Mouse (Mus musculus): ENCODE measurements around the gene Vstm2l. TPM values are rescaled to one million over a fixed set of nuclear protein-coding genes. Genes with fewer than 3 reads are reported as not detected.

Gene Vstm2l
- 16.9 and 21.6 TPM in 2 replicates for polyA plus RNA-seq (2015; fragmentation: Nextera tagmentation; extraction: Ambion mirVana)

DNA sequence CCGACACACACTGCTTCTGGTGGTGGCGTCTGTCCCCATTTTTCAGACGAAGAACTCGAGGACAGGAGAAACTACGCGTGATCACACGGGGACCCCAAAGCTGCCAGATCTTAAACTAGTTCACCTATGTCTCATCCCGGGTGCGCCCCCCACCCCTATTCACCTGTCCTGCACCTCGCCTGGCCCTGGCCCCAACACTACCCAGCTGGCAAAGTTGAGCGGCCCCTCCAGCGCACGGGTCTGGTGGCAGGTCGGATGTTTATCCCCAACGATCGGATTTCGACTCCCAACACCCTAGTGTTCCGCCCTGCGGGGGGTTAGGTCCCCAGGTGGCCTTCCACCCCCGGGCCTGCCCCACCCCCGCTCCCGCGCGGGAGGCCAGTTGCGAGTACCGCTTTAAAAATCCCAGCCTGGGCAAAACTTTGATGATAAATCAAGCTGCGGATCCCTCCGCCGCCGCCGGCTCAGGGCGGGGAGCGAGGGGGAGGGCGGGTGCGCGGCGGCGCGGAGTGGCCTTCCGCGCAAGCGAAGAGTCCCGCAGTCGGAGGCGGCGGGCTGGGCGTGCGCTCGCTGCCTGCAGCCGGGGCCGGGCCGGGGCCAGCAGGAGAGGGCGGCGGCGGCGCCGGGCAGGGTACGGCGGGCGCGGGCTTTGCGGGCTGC, at the start of gene Vstm2l:
Vstm2l (plus strand) TSS at position 549 of the 660 bp plus-strand sequence.
- H3K9ac ChIP-seq: peak within 1 kb of the TSS; percentile 89
- H3K36me3 ChIP-seq: no peaks in the 10 kb centered on the region
- H3K4me1 ChIP-seq (replicated peaks): peaks cover 86% of the 10 kb centered on the region
- H3K9me3 ChIP-seq: no peaks in the 10 kb centered on the region
- ATAC-seq (ENCODE audit: low FRiP score): 0 out of 2 replicates have a peak, but pooled peaks have one; percentile 9
- peak within 1 kb of the TSS; percentile 69 for H3K4me3 ChIP-seq
- peak within 1 kb of the TSS; percentile 70 for H3K4me2 ChIP-seq
- 2% methylated on average over 55 of the region's 62 CpGs for WGBS
- H3K27ac ChIP-seq: peak within 1 kb of the TSS; percentile 90
- peaks cover 53% of the 10 kb centered on the region for H3K27me3 ChIP-seq

DNA sequence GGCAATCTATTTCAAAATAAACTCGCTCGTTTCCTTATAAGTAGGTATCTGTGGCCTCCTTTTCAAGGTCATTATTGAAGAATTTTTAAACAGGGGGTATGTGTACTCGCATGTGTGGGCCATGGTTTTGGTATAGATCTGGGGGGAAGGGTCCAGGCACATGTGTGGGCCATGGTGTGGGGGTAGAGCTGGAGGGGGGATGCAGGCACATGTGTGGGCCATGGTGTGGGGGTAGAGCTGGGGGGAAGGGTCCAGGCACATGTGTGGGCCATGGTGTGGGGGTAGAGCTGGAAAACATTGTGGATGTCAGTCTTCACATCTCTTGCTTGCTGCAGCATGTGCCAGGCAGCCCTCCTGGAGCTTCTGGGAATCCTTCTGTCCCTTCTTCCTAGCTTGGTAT, 47.3 kb upstream of the Vstm2l start:
- H3K9me3 ChIP-seq: no peaks in the 10 kb centered on the region
- no peak overlapping the region for H3K9ac ChIP-seq
- no peak overlapping the region for H3K4me3 ChIP-seq
- peaks cover 10% of the 10 kb centered on the region for H3K36me3 ChIP-seq
- peaks cover 4% of the 10 kb centered on the region; the same call in 1 of the 2 replicates for H3K4me1 ChIP-seq (replicated peaks)
- 91% methylated on average over 3 of the region's 3 CpGs for WGBS
- no peaks in the 10 kb centered on the region for H3K27me3 ChIP-seq
- peak overlapping the region; percentile 18 for H3K27ac ChIP-seq
- no peak for ATAC-seq (ENCODE audit: low FRiP score)
- H3K4me2 ChIP-seq: no peak overlapping the region

DNA sequence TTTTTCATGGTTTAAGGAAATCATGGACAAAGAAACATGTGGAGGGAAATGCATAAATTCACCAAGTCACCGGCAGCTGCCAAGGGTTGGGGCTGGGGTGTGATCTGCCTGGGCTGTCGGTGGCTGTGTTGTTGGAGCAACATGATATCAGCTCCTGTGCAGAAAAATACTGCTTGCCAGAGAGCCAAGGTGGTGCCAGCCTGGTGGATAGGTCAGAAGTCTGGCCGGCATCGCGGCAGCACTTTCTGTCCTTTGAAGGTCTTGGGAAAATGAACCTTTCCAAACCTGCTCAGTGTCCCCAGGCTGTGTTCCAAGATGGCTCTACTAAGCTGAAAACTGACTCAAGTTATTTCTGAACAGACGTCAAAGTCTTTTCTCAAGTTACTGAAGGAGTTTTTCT, 44.2 kb upstream of the Vstm2l start:
- Histone ChIP-seq H3K27ac (no peak overlapping the region), H3K36me3 (peaks cover 19% of the 10 kb centered on the region), H3K4me3 (no peak overlapping the region), H3K9me3 (no peaks in the 10 kb centered on the region), H3K4me2 (no peak overlapping the region), H3K27me3 (no peaks in the 10 kb centered on the region), H3K4me1 (replicated peaks) (peaks cover 14% of the 10 kb centered on the region), H3K9ac (no peak overlapping the region)
- ATAC-seq (ENCODE audit: low FRiP score): no peak
- 86% methylated on average over 6 of the region's 6 CpGs for WGBS

- Histone ChIP-seq H3K36me3 (peaks cover 25% of the 10 kb centered on the region), H3K9me3 (no peaks in the 10 kb centered on the region), H3K9ac (no peak overlapping the region), H3K4me1 (replicated peaks) (peaks cover 15% of the 10 kb centered on the region), H3K27me3 (no peaks in the 10 kb centered on the region), H3K4me2 (no peak overlapping the region), H3K27ac (peak overlapping the region; percentile 23; the same call in 1 of the 2 replicates), H3K4me3 (no peak overlapping the region)
- WGBS: 69% methylated on average over 6 of the region's 6 CpGs
- no peak for ATAC-seq (ENCODE audit: low FRiP score)
These were observed 41.2 kb upstream of the Vstm2l start for GRCm38 (mm10) chr2:157873223-157873622.

GRCm38 (mm10) chr2:157873691-157874090, 40.8 kb upstream of the Vstm2l start:
- no peaks in the 10 kb centered on the region for H3K9me3 ChIP-seq
- H3K9ac ChIP-seq: no peak overlapping the region
- H3K4me2 ChIP-seq: no peak overlapping the region
- peaks cover 25% of the 10 kb centered on the region for H3K36me3 ChIP-seq
- peaks cover 14% of the 10 kb centered on the region for H3K4me1 ChIP-seq (replicated peaks)
- H3K4me3 ChIP-seq: no peak overlapping the region
- ATAC-seq (ENCODE audit: low FRiP score): no peak
- no peaks in the 10 kb centered on the region for H3K27me3 ChIP-seq
- 77% methylated on average over 1 of the region's 1 CpGs for WGBS
- H3K27ac ChIP-seq: no peak overlapping the region

DNA sequence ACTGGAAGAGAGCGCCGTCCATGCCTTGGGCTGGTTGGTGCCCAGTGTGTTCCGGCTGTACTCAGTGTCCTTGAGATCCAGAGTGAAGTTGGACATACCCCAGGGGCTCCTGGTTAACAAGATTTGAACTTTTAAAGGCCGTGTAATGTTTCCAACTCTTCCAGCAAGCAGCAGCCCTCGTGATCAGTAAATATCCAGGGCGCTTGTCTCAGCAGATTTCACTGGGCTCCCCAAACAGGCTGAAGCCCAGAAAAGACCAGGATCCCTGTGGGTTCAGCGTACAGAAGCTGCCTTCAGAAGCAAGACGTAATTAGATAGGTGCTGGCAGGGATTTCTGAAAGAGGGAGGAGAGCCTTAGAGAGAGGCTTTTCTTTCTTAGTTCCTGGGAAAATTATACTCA, 39.3 kb upstream of the Vstm2l start:
- H3K4me3 ChIP-seq: no peak overlapping the region

GRCm38 (mm10) chr2:157877394-157877793, 37.1 kb upstream of the Vstm2l start:
- no peak for ATAC-seq (ENCODE audit: low FRiP score)
- Histone ChIP-seq H3K36me3 (peaks cover 14% of the 10 kb centered on the region), H3K9ac (no peak overlapping the region), H3K4me2 (no peak overlapping the region), H3K27me3 (no peaks in the 10 kb centered on the region), H3K4me1 (replicated peaks) (peaks cover 40% of the 10 kb centered on the region), H3K27ac (peak overlapping the region; percentile 48; the same call in 1 of the 2 replicates), H3K9me3 (no peaks in the 10 kb centered on the region), H3K4me3 (no peak overlapping the region)
- 92% methylated on average over 3 of the region's 3 CpGs for WGBS

More for the DNA sequence above, 39.3 kb upstream of the Vstm2l start:
- Histone ChIP-seq H3K9me3 (no peaks in the 10 kb centered on the region), H3K9ac (no peak overlapping the region), H3K36me3 (peaks cover 25% of the 10 kb centered on the region), H3K4me1 (replicated peaks) (peaks cover 18% of the 10 kb centered on the region), H3K27me3 (no peaks in the 10 kb centered on the region), H3K27ac (no peak overlapping the region; the same call in 1 of the 2 replicates), H3K4me2 (no peak overlapping the region)
- 73% methylated on average over 8 of the region's 8 CpGs for WGBS
- ATAC-seq (ENCODE audit: low FRiP score): no peak

DNA sequence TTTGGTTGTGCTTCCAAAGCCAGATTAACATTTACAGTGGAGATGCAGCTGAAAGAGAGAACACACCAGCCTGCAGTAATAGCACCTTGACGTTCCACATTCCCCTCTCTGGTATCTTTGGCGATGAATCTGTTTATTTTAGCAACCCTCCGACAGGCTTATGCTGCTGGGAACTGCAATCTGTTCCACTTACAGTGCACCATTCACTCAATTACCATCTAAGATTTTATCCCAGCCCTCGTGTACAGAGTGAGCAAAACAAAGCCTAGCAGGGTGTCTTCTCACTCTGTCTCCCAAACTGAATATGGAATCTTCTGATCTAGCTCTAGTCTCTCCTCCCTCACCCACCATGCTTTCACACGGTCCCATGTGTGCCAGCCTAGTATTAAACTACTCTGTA, 36.5 kb upstream of the Vstm2l start:
- no peaks in the 10 kb centered on the region for H3K27me3 ChIP-seq
- H3K4me3 ChIP-seq: no peak overlapping the region
- H3K36me3 ChIP-seq: peaks cover 10% of the 10 kb centered on the region
- H3K4me2 ChIP-seq: no peak overlapping the region
- 61% methylated on average over 5 of the region's 5 CpGs for WGBS
- H3K4me1 ChIP-seq (replicated peaks): peaks cover 43% of the 10 kb centered on the region
- peak overlapping the region; percentile 48; the same call in 1 of the 2 replicates for H3K27ac ChIP-seq
- no peaks in the 10 kb centered on the region for H3K9me3 ChIP-seq
- no peak for ATAC-seq (ENCODE audit: low FRiP score)
- H3K9ac ChIP-seq: no peak overlapping the region

- H3K27me3 ChIP-seq: peaks cover 6% of the 10 kb centered on the region; the same call in 1 of the 2 replicates
- 0 out of 2 replicates have a peak overlapping the region, but pooled peaks have one; percentile 39 for H3K9ac ChIP-seq
- no peaks in the 10 kb centered on the region for H3K9me3 ChIP-seq
- WGBS: 24% methylated on average over 11 of the region's 11 CpGs
- ATAC-seq (ENCODE audit: low FRiP score): no peak
- no peak overlapping the region for H3K4me3 ChIP-seq
- H3K36me3 ChIP-seq: peaks cover 19% of the 10 kb centered on the region
- H3K4me1 ChIP-seq (replicated peaks): peaks cover 54% of the 10 kb centered on the region
- no peak overlapping the region for H3K4me2 ChIP-seq
- peak overlapping the region; percentile 72 for H3K27ac ChIP-seq
These were observed 32.5 kb upstream of the Vstm2l start for GRCm38 (mm10) chr2:157881939-157882338.

- Histone ChIP-seq H3K27me3 (peaks cover 6% of the 10 kb centered on the region; the same call in 1 of the 2 replicates), H3K4me1 (replicated peaks) (peaks cover 60% of the 10 kb centered on the region), H3K36me3 (peaks cover 31% of the 10 kb centered on the region), H3K4me2 (0 out of 2 replicates have a peak overlapping the region, but pooled peaks have one; percentile 10), H3K9ac (peak overlapping the region; percentile 53), H3K4me3 (no peak overlapping the region), H3K9me3 (no peaks in the 10 kb centered on the region), H3K27ac (peak overlapping the region; percentile 88)
- ATAC-seq (ENCODE audit: low FRiP score): no peak
- 11% methylated on average over 10 of the region's 10 CpGs for WGBS
These were observed 27.0 kb upstream of the Vstm2l start for GRCm38 (mm10) chr2:157887275-157888025.

DNA sequence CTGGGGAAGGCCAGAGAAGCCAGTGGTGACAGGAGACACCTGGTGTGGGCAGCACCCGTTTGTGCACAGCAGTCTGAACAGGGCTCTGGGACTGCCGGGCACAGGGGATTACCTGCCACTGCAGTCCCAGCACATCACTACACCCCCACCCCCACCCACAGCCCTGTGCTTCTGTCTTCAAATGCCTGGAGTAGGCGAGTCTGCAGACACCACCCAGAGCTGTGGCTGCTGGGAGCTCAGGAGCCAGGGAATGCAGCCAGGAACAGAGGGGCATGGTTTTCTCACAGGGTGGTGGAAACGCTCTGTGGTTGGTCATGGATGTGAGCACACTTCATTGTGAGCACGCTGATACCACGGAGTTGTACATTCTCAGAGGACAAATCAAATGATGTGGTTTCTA, 23.3 kb upstream of the Vstm2l start:
- no peak overlapping the region for H3K4me3 ChIP-seq
- H3K9ac ChIP-seq: no peak overlapping the region
- 70% methylated on average over 6 of the region's 6 CpGs for WGBS
- H3K4me1 ChIP-seq (replicated peaks): peaks cover 66% of the 10 kb centered on the region
- H3K36me3 ChIP-seq: peaks cover 12% of the 10 kb centered on the region; the same call in 1 of the 2 replicates
- no peaks in the 10 kb centered on the region for H3K9me3 ChIP-seq
- no peaks in the 10 kb centered on the region for H3K27me3 ChIP-seq
- no peak overlapping the region for H3K4me2 ChIP-seq
- no peak overlapping the region for H3K27ac ChIP-seq
- no peak for ATAC-seq (ENCODE audit: low FRiP score)

- Histone ChIP-seq H3K27ac (no peak overlapping the region), H3K4me3 (no peak overlapping the region), H3K9ac (no peak overlapping the region), H3K4me1 (replicated peaks) (peaks cover 35% of the 10 kb centered on the region), H3K4me2 (no peak overlapping the region), H3K36me3 (peaks cover 2% of the 10 kb centered on the region; the same call in 1 of the 2 replicates), H3K9me3 (no peaks in the 10 kb centered on the region), H3K27me3 (peaks cover 8% of the 10 kb centered on the region)
- WGBS: 82% methylated on average over 4 of the region's 4 CpGs
- ATAC-seq (ENCODE audit: low FRiP score): no peak
These were observed 17.3 kb upstream of the Vstm2l start for GRCm38 (mm10) chr2:157897131-157897530.

Measured in hindbrain, embryonic 13.5 days (tissue).